Mouse (Mus musculus) small intestine, adult 2 months (tissue): ENCODE data around the gene Serpinb1b.

Experiments used
- CTCF ChIP-seq: fragments of 200-500 bp; IDR thresholded peaks from 2 replicates; pipeline ENCODE4 v1.5.1; 2012; ENCODE audit warnings: low read depth, mild to moderate bottlenecking, control low read depth, inconsistent platforms, low read length, moderate library complexity, mixed read lengths; ENCODE audit not compliant: insufficient replicate concordance, insufficient read length; ENCODE audit errors: extremely low read depth
- POLR2A ChIP-seq: fragments of 200-500 bp; IDR thresholded peaks from 2 replicates; pipeline ENCODE4 v1.6.1; 2012; ENCODE audit warnings: low read depth, mild to moderate bottlenecking, control low read depth, inconsistent platforms, low read length, moderate library complexity

GRCm38 (mm10) chr13:33071776-33072175 lies 6.6 kb upstream of the Serpinb1b start:
- no peak for TF ChIP-seq CTCF
- TF ChIP-seq POLR2A, result no peak
